Mouse (Mus musculus) embryonic fibroblast, embryonic 13.5 days (primary cell): Measurements from ENCODE around the gene Olfr487.

Experiments used
- CTCF ChIP-seq: IDR thresholded peaks from 2 replicates; pipeline ENCODE4 v1.5.1; 2011; ENCODE audit warnings: mild to moderate bottlenecking, control low read depth, low read length, moderate library complexity, borderline replicate concordance; ENCODE audit not compliant: insufficient read depth
- POLR2A ChIP-seq: IDR thresholded peaks from 2 replicates; pipeline ENCODE4 v1.6.1; 2011; ENCODE audit warnings: low read depth, mild to moderate bottlenecking, control low read depth, low read length, moderate library complexity

DNA sequence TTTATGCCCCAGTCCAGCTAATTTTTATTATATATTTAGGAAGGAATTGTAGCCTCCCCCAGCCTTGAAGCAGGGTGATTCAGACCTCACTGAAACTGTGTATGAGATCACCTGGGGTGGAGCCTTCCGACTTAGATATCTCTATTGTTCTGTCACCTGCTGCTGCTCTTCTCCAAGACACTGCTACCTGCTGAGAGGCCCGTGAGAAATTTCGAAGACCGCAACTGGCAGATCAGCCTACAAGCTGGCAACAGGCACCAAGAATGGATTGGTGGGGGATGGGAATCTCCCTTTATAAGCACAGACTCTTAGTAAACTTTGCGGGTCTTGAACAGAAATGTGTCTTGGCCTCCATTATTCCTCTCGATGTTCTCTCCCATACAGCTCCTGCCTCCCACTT, 17.5 kb downstream of the Olfr487 start:
- TF ChIP-seq POLR2A = no peak
- no peak for TF ChIP-seq CTCF
